Mouse (Mus musculus) adipocyte (in vitro differentiated cells): ENCODE results near the gene Adam25.
"Not testable (repeated sequence)": the region's sequence is repeated elsewhere in the genome, so short reads cannot be mapped to it uniquely, and the experiment has no call there.

Experiments used
- DNase-seq: peaks from one replicate; pipeline ENCODE4 v3.0.0-alpha.2; 2016; ENCODE audit warnings: low spot score

Adam25 gene

GRCm38 (mm10) chr8:40751908-40752307 is at the start of gene Adam25:
TSS of gene Adam25 (plus strand) at chr8:40752208.
- DNase-seq: not testable (repeated sequence)

GRCm38 (mm10) chr8:40715406-40715805 is 36.6 kb upstream of the Adam25 start:
- not testable (repeated sequence) for DNase-seq

GRCm38 (mm10) chr8:40715986-40716385 is 36.0 kb upstream of the Adam25 start:
- no peak for DNase-seq

DNA sequence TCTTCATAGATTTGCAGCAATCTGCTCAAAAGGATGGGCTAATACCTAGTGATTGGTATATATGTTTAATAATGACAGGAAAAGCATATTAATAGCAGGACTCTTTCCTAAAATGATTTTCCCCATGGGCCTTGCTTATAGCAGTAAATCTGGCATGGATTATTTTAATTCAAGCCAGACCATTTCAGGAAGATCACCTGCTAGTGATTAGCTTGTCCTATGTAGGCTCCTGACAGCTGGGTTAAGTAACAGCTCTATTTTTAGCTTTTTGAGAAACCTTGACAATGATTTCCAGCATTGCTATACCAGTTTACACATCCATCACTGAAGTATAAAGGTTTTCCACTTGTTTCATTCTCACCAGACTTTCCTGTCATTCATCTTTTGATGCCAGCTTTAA is 31.3 kb downstream of the Adam25 start:
- DNase-seq: no peak

DNA sequence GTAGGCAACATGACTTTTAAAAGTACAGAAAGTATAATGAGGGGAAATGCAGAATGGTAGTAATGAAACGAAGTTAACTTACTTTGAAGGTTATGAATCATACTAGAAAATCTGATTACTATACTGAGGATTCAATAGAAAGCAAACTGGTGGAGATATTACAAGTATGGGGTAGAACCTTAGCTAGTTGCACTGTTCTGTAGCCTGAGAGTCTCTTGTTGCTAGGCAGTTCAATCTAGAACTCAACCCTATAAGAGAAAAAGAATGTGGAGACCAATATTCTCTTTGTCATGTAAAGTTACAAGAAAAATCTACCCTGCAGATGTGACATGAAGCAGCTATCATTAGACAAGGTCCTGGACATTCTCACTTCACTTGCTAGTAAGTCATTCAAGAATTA is 41.0 kb downstream of the Adam25 start, which contains the start of gene Adam20:
TSS of gene Adam20 (plus strand) at position 301 of the 400 bp plus-strand sequence.
- not testable (repeated sequence) for DNase-seq

DNA sequence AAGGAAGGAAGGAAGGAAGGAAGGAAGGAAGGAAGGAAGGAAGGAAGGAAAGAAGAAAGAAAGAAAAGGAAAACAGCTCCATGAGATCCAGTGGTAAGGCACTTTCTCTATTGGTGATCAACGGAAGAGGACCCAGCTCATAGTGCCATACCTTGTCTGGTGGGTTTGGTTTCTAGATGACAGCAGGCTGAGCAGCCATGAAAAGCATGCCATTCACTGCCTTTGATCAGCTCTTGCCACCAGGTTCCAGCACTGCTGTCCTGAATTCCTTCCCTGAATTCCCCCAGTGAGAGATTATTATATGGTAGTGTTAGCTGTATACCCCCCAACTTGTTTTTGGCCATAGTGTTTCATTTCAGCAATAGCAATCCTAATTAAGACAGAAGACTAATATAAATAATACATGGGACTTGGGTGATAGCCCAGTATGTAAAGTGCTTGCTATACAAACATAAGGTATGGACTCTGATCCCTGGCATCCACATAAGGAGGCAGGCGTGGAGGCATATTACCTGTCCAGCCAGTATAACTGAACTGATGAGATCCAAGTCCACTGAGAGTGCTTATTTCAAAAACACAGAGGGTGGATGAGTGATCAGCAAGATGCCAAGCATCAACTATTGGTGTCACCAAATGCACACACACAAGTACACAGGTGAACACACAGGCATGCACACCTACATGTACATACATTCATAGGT is 51.5 kb downstream of the Adam25 start:
- DNase-seq: no peak
